Mouse (Mus musculus) midbrain, embryonic 14.5 days (tissue): ENCODE measurements at regions not wholly inside any gene's neighbourhood (a gene's known extent, or its start where the extent isn't known, plus 50 kb on each side); places are given as distances from the start of the nearest gene placed in this dataset.

ENCODE experiments used
- ATAC-seq: fragments of 200-750 bp; cut with Nextera tagmentation; 2 replicates; pipeline ENCODE4 v1.8.0; 2017; ENCODE audit warnings: moderate number of reproducible peaks, moderate library complexity; ENCODE audit not compliant: low FRiP score, low TSS enrichment
- DNase-seq: peaks from one replicate; pipeline ENCODE4 v3.0.0-alpha.2; 2015
- H3K27ac ChIP-seq: fragments of 300-500 bp; sonication (generic); replicated peaks from 2 replicates; pipeline ENCODE4 v1.5.1; 2014; ENCODE audit warnings: mild to moderate bottlenecking, low read depth, low read length, moderate library complexity
- H3K27me3 ChIP-seq: fragments of 300-500 bp; sonication (generic); 2 replicates; pipeline ENCODE4 v1.6.1; 2014; ENCODE audit warnings: low read length, control low read depth, mixed read lengths; ENCODE audit not compliant: control insufficient read depth, insufficient read depth
- H3K36me3 ChIP-seq: fragments of 300-500 bp; sonication (generic); 2 replicates; pipeline ENCODE4 v1.6.1; 2014; ENCODE audit warnings: low read length, control low read depth; ENCODE audit not compliant: control insufficient read depth, insufficient read depth
- H3K4me1 ChIP-seq: fragments of 300-500 bp; sonication (generic); 2 replicates; pipeline ENCODE4 v1.6.1; 2014; ENCODE audit warnings: mild to moderate bottlenecking, antibody characterized with exemption, low read length, control low read depth; ENCODE audit not compliant: control insufficient read depth, insufficient read depth
- H3K4me2 ChIP-seq: fragments of 300-500 bp; sonication (generic); 2 replicates; pipeline ENCODE4 v1.6.1; 2014; ENCODE audit warnings: mild to moderate bottlenecking, low read length, moderate library complexity
- H3K4me3 ChIP-seq: fragments of 300-500 bp; sonication (generic); replicated peaks from 2 replicates; pipeline ENCODE4 v1.5.1; 2014; ENCODE audit warnings: low read depth, low read length
- H3K9ac ChIP-seq: fragments of 300-500 bp; sonication (generic); replicated peaks from 2 replicates; pipeline ENCODE4 v1.6.1; 2014; ENCODE audit warnings: mild to moderate bottlenecking, low read length, moderate library complexity
- H3K9me3 ChIP-seq: fragments of 300-500 bp; sonication (generic); 2 replicates; pipeline ENCODE4 v1.6.1; 2016; ENCODE audit warnings: low read length, control low read depth, mixed read lengths; ENCODE audit not compliant: control insufficient read depth
- WGBS: fragments of 180-500 bp; shearing (Covaris S2); extraction: QIAGEN DNeasy Blood & Tissue Kit; methylation state at CpG from one replicate; pipeline ENCODE4 v1.1.7; 2014; 5-methylcytosine and 5-hydroxymethylcytosine counted together

DNA sequence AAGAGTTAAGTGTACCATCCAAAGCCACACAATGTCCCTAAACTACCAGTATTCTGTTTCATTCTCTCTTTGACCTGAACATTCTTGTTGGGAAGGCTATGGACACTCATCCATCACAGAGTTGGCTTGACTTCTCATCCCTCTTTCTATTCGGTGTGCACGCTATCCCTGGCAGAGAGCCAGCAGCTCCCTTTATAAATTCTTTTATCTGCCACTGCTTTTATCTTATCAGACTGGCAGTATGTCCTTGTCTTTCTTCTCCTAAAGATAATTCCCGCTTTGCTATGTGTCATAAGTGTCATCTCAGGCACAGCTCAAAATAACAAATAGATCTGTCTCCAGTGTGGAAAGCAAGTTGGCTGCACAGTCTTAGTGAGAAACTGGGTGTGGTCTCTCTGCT, 106.6 kb upstream of the Lipc start:
- H3K27ac ChIP-seq: no peak overlapping the region
- H3K4me3 ChIP-seq: no peak overlapping the region
- 67% methylated on average over 3 of the region's 3 CpGs for WGBS
- H3K4me1 ChIP-seq: no peaks in the 10 kb centered on the region
- no peaks in the 10 kb centered on the region for H3K9me3 ChIP-seq
- DNase-seq (no peak), ATAC-seq (no peak)
- no peak overlapping the region for H3K9ac ChIP-seq
- no peaks in the 10 kb centered on the region for H3K36me3 ChIP-seq
- H3K27me3 ChIP-seq: no peaks in the 10 kb centered on the region
- no peak overlapping the region for H3K4me2 ChIP-seq

DNA sequence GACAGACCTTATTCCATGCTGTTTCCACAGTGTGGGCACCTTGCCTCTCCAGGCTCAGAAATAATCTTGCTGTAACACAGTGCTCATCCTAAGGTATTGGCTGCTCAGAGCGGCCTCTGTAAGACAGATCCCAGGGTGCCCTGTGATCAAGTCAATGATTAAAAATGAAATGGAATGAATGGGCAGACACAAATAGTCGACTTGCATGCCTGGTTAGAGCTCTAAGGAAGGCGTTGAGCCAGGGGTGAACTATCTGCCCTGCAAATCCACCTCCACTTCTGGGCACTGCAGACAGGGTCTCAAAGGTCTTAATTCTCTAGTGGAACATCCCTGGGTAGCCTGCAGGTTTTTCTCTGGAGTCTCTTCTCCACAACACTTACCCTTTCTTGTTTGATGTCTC, 104.8 kb upstream of the Lipc start:
- DNase-seq (no peak), ATAC-seq (no peak)
- no peaks in the 10 kb centered on the region for H3K9me3 ChIP-seq
- H3K36me3 ChIP-seq: no peaks in the 10 kb centered on the region
- H3K27ac ChIP-seq: no peak overlapping the region
- no peak overlapping the region for H3K4me3 ChIP-seq
- no peak overlapping the region for H3K4me2 ChIP-seq
- H3K27me3 ChIP-seq: no peaks in the 10 kb centered on the region
- 69% methylated on average over 3 of the region's 3 CpGs for WGBS
- no peak overlapping the region for H3K9ac ChIP-seq
- no peaks in the 10 kb centered on the region for H3K4me1 ChIP-seq

DNA sequence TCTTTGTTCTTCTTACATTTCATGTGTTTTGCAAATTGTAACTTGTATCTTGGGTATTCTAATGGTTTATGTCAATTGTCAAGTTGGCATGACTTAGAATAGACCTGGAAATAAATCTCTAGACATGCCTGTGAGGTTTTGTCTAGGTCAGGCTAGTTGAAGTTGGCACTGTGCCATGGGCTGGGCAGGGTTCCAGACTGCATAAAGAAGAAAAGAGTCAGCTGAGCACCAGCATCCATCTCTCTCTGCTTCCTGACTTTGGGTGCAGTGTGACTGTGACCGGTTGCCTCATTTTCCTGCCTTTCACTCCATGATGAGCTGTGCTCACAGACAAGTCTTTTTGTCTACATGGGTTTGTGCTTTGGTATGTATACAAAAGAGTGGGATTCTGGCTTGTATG, 91.9 kb upstream of the Lipc start:
- Histone ChIP-seq H3K27ac (no peak overlapping the region), H3K27me3 (no peaks in the 10 kb centered on the region), H3K9ac (no peak overlapping the region), H3K4me2 (no peak overlapping the region), H3K9me3 (no peaks in the 10 kb centered on the region), H3K36me3 (no peaks in the 10 kb centered on the region), H3K4me1 (no peaks in the 10 kb centered on the region), H3K4me3 (no peak overlapping the region)
- DNase-seq (peak; percentile 52), ATAC-seq (no peak)
- 58% methylated on average over 1 of the region's 1 CpGs for WGBS

DNA sequence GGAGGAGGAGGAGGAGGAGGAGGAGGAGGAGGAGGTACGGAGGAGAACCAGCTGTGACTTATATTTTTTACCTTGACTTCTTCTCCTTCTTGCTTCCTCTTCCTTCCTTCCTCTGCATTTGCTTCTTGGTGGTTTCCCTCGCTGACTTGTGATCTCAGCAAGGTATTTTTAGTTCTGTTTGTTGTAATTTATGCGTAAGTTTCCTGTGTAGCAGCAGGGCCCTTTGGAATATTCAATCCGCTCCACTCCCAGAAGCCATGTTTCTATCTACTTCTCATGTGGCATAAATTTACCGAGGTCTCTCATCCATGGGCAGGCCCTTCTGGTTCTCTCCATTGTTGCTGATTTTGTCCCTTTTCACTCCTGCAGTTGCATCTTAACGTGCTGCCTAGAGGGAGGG, 83.3 kb upstream of the Lipc start:
- H3K27ac ChIP-seq: no peak overlapping the region
- H3K27me3 ChIP-seq: no peaks in the 10 kb centered on the region
- no peaks in the 10 kb centered on the region for H3K4me1 ChIP-seq
- no peak overlapping the region for H3K4me2 ChIP-seq
- 68% methylated on average over 6 of the region's 6 CpGs for WGBS
- 0 out of 2 replicates have a peak, but pooled peaks cover 3% of the 10 kb centered on the region for H3K9me3 ChIP-seq
- no peak overlapping the region for H3K9ac ChIP-seq
- DNase-seq: no peak
- H3K36me3 ChIP-seq: no peaks in the 10 kb centered on the region
- no peak overlapping the region for H3K4me3 ChIP-seq
- ATAC-seq: no peak

DNA sequence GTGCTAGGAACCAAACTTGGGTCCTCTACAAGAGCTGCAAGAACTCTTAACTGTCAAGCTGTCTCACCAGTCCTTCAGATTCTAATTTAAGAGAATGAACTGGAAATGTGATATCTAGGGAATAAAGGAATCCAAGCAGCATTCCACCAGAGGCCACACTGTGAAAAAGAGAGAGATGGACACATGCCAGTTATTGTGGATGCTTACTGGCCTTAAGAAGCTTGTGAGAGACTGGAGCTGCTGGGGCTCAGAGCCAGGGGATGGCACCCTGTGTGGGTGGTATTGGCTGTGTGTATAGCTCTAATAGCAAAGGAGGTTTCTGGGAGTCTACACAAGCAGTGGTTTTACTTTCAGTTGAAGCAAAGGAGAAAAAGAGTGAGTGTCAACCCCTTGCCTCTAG, 80.1 kb upstream of the Lipc start:
- no peak overlapping the region for H3K9ac ChIP-seq
- H3K4me1 ChIP-seq: no peaks in the 10 kb centered on the region
- H3K36me3 ChIP-seq: no peaks in the 10 kb centered on the region
- H3K4me3 ChIP-seq: no peak overlapping the region
- DNase-seq: no peak
- no peak for ATAC-seq
- no peak overlapping the region for H3K27ac ChIP-seq
- H3K4me2 ChIP-seq: no peak overlapping the region
- no peaks in the 10 kb centered on the region for H3K9me3 ChIP-seq
- no peaks in the 10 kb centered on the region for H3K27me3 ChIP-seq

DNA sequence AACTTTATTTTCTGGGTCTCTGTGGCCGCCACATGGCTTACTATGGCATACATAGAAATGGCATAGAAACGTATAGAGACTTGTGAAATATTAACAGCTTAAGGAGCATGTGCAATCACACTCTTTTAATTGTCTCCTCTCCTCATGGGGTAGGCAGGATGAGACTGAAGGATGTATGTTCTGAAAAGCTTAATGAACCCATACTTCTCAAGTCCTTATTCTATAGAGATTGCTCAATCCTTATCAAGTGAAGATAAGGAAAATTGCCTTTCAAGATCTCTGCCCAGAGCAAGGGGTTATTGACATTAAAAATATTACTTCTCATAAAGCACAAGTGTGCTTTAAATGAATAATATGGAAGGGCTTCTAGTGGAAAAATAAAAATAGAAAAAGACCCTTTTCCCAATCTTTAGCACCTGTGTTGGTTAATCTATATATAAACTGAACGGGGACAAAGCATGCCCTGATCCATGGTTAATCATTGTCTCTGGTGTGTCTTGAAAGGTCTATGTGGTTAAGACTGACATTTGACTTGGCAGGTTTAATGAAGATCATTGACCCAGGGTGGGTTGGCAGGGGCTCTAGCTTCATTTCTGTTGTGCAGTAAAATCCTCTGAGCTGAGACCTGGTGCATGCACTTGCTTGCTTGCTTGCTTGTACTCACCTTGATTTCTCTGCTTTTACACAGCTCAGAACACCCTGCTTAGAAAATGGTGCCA, 78.3 kb upstream of the Lipc start:
- no peak overlapping the region for H3K27ac ChIP-seq
- H3K9me3 ChIP-seq: no peaks in the 10 kb centered on the region
- no peak overlapping the region for H3K4me2 ChIP-seq
- DNase-seq (no peak), ATAC-seq (no peak)
- H3K9ac ChIP-seq: no peak overlapping the region
- H3K36me3 ChIP-seq: no peaks in the 10 kb centered on the region
- WGBS: 80% methylated on average over 3 of the region's 3 CpGs
- no peak overlapping the region for H3K4me3 ChIP-seq
- no peaks in the 10 kb centered on the region for H3K4me1 ChIP-seq
- no peaks in the 10 kb centered on the region for H3K27me3 ChIP-seq

DNA sequence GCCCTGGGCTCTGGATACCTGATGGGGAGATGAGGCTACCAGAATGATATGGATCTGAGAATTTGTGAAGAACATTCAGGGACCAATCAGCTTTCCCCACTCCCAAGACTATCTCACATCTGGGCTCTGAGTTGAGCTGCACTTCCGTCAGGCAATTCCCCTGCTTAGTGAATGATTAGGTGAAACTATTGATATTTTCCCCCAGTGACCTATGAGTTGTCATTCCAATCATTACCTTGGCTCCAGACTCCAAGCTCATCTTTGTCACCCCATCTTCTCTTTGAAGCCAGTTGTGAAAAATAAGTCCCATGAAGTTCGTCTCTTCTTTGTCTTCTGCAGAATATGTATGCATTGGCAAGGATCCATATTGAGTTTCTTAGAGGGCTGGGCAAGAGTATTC, 76.1 kb upstream of the Lipc start:
- no peak overlapping the region for H3K27ac ChIP-seq
- H3K36me3 ChIP-seq: no peaks in the 10 kb centered on the region
- no peak overlapping the region for H3K4me2 ChIP-seq
- H3K27me3 ChIP-seq: no peaks in the 10 kb centered on the region
- no peaks in the 10 kb centered on the region for H3K9me3 ChIP-seq
- no peak overlapping the region for H3K4me3 ChIP-seq
- DNase-seq (no peak), ATAC-seq (no peak)
- H3K4me1 ChIP-seq: no peaks in the 10 kb centered on the region
- 88% methylated on average over 2 of the region's 2 CpGs for WGBS
- no peak overlapping the region for H3K9ac ChIP-seq

DNA sequence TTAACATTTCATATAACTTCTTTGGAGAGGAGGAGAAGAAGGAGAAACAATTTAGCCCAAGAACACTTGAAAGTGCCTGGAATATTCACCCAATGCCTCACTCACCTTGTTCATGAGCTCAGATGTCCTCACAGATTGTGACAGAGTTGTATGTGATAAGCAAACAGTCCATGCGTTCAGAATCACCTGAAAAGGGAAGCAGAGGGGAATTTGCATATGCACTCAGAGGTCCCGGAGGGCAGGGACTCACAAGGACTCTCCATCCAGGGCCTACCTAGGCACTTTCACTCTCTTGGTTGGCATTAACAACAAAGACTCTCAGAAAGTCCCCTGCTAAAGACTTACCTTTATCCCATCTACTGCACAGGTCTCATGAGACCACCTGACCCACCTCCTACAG, 75.6 kb upstream of the Lipc start:
- no peak overlapping the region for H3K9ac ChIP-seq
- no peaks in the 10 kb centered on the region for H3K36me3 ChIP-seq
- H3K4me2 ChIP-seq: no peak overlapping the region
- ATAC-seq (no peak), DNase-seq (no peak)
- no peaks in the 10 kb centered on the region for H3K4me1 ChIP-seq
- H3K27me3 ChIP-seq: no peaks in the 10 kb centered on the region
- no peak overlapping the region for H3K4me3 ChIP-seq
- no peak overlapping the region for H3K27ac ChIP-seq
- no peaks in the 10 kb centered on the region for H3K9me3 ChIP-seq
- 77% methylated on average over 2 of the region's 2 CpGs for WGBS

DNA sequence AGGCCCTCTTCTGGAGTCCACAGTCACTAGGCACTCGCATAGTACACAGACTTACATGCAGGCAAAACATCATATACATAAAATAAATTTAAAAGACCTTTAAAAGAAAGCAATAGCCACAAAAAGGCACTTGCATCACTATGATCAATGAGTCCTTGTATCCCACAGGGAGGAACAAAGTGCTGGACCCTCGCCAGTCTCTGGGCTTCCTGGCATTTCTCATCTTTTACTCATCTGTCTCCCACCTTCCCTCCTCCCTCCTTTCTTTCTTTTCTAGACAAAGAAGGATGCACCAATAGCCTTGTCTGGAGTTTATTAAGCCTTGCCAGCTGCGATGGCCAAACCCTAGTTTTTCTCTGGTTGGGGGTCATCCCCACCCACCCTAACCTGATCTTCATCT, 73.2 kb upstream of the Lipc start:
- no peak overlapping the region for H3K27ac ChIP-seq
- WGBS: 62% methylated on average over 3 of the region's 3 CpGs
- no peaks in the 10 kb centered on the region for H3K4me1 ChIP-seq
- H3K9ac ChIP-seq: no peak overlapping the region
- ATAC-seq (no peak), DNase-seq (no peak)
- H3K9me3 ChIP-seq: no peaks in the 10 kb centered on the region
- no peak overlapping the region for H3K4me3 ChIP-seq
- H3K27me3 ChIP-seq: no peaks in the 10 kb centered on the region
- H3K4me2 ChIP-seq: no peak overlapping the region
- no peaks in the 10 kb centered on the region for H3K36me3 ChIP-seq
